ENCODE assay signal across 11 mouse cellular contexts in genomic region chr19:21942286-21942685, GRCm38 (mm10).
DNase-seq lines count a peak whose midpoint lies in the region; ATAC-seq and TF ChIP-seq lines count a peak whose summit lies in the region.
"Had no signal": no experiment of that assay in that cellular context is flagged by ENCODE, and none has a peak within 500 bp of the region (broad histone marks: within the 10 kb centered on the region; RNA-seq: fewer than 3 reads in every experiment).

No protein-coding gene starts in this region.

- H3K27ac ChIP-seq in gastrocnemius, adult 2 months, result peak overlapping the region; percentile 78
- 0 out of 2 replicates have a peak overlapping the region, but pooled peaks have one; percentile 17 for H3K27ac ChIP-seq in stomach, embryonic 15.5 days
- no peak overlapping the region for H3K27ac ChIP-seq in stomach, postnatal 0 days (replicated peaks)
- H3K27ac ChIP-seq: neural tube, embryonic 15.5 days had no signal

- DNase-seq in gastrocnemius, adult 2 months, result no peak
- no peak for DNase-seq in gastrocnemius, postnatal 10 days
- DNase-seq in stomach, postnatal 0 days (ENCODE audit: low spot score), result no peak
- peak; percentile 44 for DNase-seq in kidney, postnatal 14 days
- DNase-seq in layer of hippocampus, adult 9-11 months, result no peak
- no peak for DNase-seq in ovary, adult 18-20 months (ENCODE audit: low spot score)
- DNase-seq: cerebellum, adult 8-10 months; thymus, adult 18-20 months had no signal

- no peak for TF ChIP-seq CTCF in gastrocnemius, adult 2 months (IDR thresholded peaks at IDR 0.05)
- no peak for TF ChIP-seq CTCF in stomach, postnatal 0 days (IDR thresholded peaks at IDR 0.05; ENCODE audit: low read depth)

- H3K9me3 ChIP-seq in stomach, embryonic 15.5 days, result no peaks in the 10 kb centered on the region
- no peaks in the 10 kb centered on the region for H3K9me3 ChIP-seq in stomach, postnatal 0 days (ENCODE audit: control insufficient read depth, low read length)
- H3K9me3 ChIP-seq: neural tube, embryonic 15.5 days had no signal

- H3K4me1 ChIP-seq in stomach, embryonic 15.5 days, result no peaks in the 10 kb centered on the region
- H3K4me1 ChIP-seq in stomach, postnatal 0 days (replicated peaks; ENCODE audit: control insufficient read depth, insufficient read depth), result no peaks in the 10 kb centered on the region
- H3K4me1 ChIP-seq: neural tube, embryonic 15.5 days had no signal

- H3K36me3 ChIP-seq in stomach, embryonic 15.5 days, result no peaks in the 10 kb centered on the region
- no peaks in the 10 kb centered on the region for H3K36me3 ChIP-seq in stomach, postnatal 0 days (ENCODE audit: control insufficient read depth, insufficient read depth, low read length)
- H3K36me3 ChIP-seq: neural tube, embryonic 15.5 days had no signal

- peak overlapping the region; percentile 58 for H3K4me3 ChIP-seq in gastrocnemius, adult 2 months
- no peak overlapping the region for H3K4me3 ChIP-seq in stomach, embryonic 15.5 days (replicated peaks)
- H3K4me3 ChIP-seq in stomach, postnatal 0 days (ENCODE audit: low read depth, low read length), result no peak overlapping the region
- H3K4me3 ChIP-seq: neural tube, embryonic 15.5 days had no signal

- ATAC-seq in stomach, embryonic 15.5 days (ENCODE audit: insufficient read depth, low FRiP score, low read depth), result no peak
- no peak for ATAC-seq in stomach, postnatal 0 days (ENCODE audit: low FRiP score, low TSS enrichment)
- no peak for ATAC-seq in CD4-positive, CD25-positive, alpha-beta regulatory T cell, adult 4 months

- H3K9ac ChIP-seq in stomach, embryonic 15.5 days, result no peak overlapping the region
- H3K9ac ChIP-seq in stomach, postnatal 0 days (ENCODE audit: low read length), result no peak overlapping the region
- H3K9ac ChIP-seq: neural tube, embryonic 15.5 days had no signal

- TF ChIP-seq EP300 in stomach, postnatal 0 days (optimal IDR thresholded peaks at IDR 0.05), result no peak

- WGBS in stomach, embryonic 15.5 days, result 64% methylated on average over 11 of the region's 11 CpGs
- WGBS in stomach, postnatal 0 days, result 69% methylated on average over 11 of the region's 11 CpGs

- no peaks in the 10 kb centered on the region for H3K27me3 ChIP-seq in stomach, embryonic 15.5 days (replicated peaks)
- H3K27me3 ChIP-seq in stomach, postnatal 0 days (ENCODE audit: control insufficient read depth, insufficient read depth, low read length), result no peaks in the 10 kb centered on the region
- H3K27me3 ChIP-seq: neural tube, embryonic 15.5 days had no signal

- no peak overlapping the region for H3K4me2 ChIP-seq in stomach, embryonic 15.5 days
- no peak overlapping the region for H3K4me2 ChIP-seq in stomach, postnatal 0 days (replicated peaks; ENCODE audit: low read depth)
- H3K4me2 ChIP-seq: neural tube, embryonic 15.5 days had no signal

- intact Hi-C loops in gastrocnemius, adult 2 months (cut with DNase I), result loop anchor here (5.0 kb wide), 1 partner anchor 165 kb away; the partner anchor contains the start of gene Cemip2
